Mouse (Mus musculus): ENCODE measurements at regions not wholly inside any gene's neighbourhood (a gene's known extent, or its start where the extent isn't known, plus 50 kb on each side); places are given as distances from the start of the nearest gene placed in this dataset.
"Not testable (repeated sequence)": the region's sequence is repeated elsewhere in the genome, so short reads cannot be mapped to it uniquely, and the experiment has no call there.

DNA sequence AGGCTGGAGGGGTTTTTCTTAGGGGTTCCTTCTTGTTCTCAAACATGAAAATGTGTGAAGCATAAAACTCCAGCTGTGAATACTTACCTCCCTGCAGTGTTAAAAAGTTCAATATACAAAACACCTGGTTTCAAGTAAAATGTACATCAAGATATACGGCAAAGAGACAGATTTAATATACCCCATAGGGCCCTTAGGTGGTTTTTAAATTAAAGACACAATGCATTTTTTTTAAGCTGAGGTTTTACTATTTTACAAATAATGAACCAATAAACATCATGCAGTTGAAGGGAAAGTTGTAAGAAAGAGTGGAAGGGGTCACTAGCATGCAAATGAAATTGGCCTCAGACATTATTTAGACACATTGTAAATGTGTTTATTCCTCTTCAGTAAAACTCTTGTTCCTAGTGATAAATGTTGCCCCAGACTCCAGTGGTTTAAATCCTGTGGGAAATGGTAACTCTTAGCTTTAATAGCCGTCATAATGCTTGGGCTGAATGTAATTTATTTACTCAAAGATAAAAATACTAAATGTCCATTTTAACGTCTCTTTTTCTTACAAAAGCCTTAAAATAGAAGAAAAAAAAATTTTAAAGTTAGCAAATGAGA lies 1337.9 kb downstream of the Efnb2 start:
- 11% methylated on average over 3 of the region's 3 CpGs for WGBS
- H3K27ac ChIP-seq (replicated peaks), result no peak overlapping the region
- no peaks in the 10 kb centered on the region for H3K36me3 ChIP-seq
- ATAC-seq (ENCODE audit: low FRiP score), result no peak
- no peaks in the 10 kb centered on the region for H3K9me3 ChIP-seq (replicated peaks)
- H3K4me2 ChIP-seq, result no peak overlapping the region
- no peak overlapping the region for H3K4me3 ChIP-seq (replicated peaks)
- no peak overlapping the region for H3K9ac ChIP-seq (replicated peaks)
- H3K4me1 ChIP-seq, result peaks cover 4% of the 10 kb centered on the region; the same call in 1 of the 2 replicates
- no peaks in the 10 kb centered on the region for H3K27me3 ChIP-seq (replicated peaks)

DNA sequence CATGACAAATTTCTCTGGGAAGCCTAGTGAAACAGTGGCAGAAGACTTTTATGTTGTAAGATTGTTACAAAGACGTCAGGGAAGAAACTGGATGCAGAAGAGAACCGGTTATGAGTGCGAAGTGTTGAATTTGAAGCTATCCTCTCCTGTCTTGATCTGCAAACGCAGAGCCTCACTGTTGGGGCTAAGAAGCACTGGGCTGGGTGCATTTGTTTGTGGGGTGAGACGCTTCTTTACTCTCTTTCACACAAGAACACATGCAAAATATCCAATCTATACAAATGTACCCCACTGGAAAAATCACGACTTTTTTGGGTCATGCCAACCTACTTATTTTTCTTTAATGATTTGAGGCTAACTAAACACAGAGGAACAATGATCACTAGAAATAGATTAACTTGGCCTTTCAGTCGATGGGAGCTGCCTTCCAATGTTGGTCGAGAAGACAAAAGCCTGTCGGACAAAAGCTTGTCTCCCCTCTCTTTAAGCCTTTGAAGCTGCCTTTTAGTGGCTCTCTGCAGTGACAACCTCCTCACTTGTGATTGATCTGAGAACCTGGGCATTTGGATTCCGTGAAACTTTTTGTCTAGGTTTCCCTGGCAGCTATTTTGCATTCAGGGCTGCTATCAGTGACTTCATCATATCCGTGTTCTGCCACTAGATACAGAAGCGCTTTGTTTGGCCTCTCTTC lies 1338.5 kb downstream of the Efnb2 start:
- Histone ChIP-seq H3K4me3 (replicated peaks) (no peak overlapping the region), H3K36me3 (no peaks in the 10 kb centered on the region), H3K27me3 (replicated peaks) (no peaks in the 10 kb centered on the region), H3K9me3 (replicated peaks) (no peaks in the 10 kb centered on the region), H3K4me2 (no peak overlapping the region), H3K4me1 (peaks cover 4% of the 10 kb centered on the region; the same call in 1 of the 2 replicates), H3K9ac (replicated peaks) (no peak overlapping the region), H3K27ac (replicated peaks) (no peak overlapping the region)
- 16% methylated on average over 12 of the region's 12 CpGs for WGBS
- no peak for ATAC-seq (ENCODE audit: low FRiP score)

DNA sequence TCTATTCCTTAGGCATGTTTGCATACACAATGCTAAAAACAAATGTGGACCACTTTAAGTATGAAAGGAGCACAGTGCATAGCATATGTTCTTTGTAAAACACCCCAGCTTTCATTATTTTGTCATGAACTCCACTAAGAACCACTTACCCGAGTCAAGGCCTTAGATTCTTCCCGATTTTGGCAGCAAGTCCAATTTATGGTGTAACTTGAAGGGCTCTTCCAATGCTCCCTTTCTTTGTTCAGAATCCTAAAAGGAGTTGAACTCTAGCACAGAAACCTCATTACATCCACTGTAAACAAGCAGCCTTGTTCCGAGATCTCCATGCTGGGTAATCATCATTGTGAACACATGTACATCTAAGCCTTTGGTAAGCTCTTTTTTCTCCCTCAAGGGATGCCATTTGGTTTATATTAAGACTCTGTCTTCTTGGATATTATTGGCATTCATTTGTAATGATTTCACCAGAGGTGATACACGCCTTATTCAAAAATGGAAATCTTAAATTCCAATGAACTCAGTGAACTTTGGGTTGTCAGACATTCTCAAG lies 1344.2 kb downstream of the Efnb2 start:
- Histone ChIP-seq H3K36me3 (no peaks in the 10 kb centered on the region), H3K4me3 (replicated peaks) (no peak overlapping the region), H3K27me3 (replicated peaks) (no peaks in the 10 kb centered on the region), H3K4me2 (no peak overlapping the region), H3K9ac (replicated peaks) (no peak overlapping the region), H3K9me3 (replicated peaks) (no peaks in the 10 kb centered on the region), H3K27ac (replicated peaks) (no peak overlapping the region), H3K4me1 (no peaks in the 10 kb centered on the region)
- ATAC-seq (ENCODE audit: low FRiP score), result no peak
- 75% methylated on average over 4 of the region's 4 CpGs for WGBS

DNA sequence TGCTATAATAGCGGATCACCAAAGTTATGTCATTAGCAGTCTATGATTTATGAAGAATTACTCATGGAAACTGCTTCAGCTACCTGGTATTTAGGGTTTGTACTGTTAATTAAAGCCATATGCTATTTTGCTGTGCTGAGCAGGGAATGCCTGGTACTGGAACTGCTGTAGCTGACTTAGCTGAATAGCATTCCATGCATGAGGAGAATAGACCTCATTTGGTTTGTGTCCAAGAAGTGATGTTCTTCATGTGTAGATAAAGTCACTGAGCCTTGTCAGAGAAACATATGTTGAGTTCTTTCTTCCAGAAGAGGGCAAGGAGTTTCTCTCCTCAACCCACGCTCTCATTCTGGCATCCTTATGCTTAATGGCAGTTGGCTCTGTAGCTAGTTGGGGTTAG lies 1351.8 kb downstream of the Efnb2 start:
- H3K4me1 ChIP-seq, result no peaks in the 10 kb centered on the region
- no peak overlapping the region for H3K9ac ChIP-seq (replicated peaks)
- WGBS, result 89% methylated on average over 2 of the region's 2 CpGs
- no peak overlapping the region for H3K27ac ChIP-seq (replicated peaks)
- ATAC-seq (ENCODE audit: low FRiP score), result no peak
- H3K4me2 ChIP-seq, result no peak overlapping the region
- H3K27me3 ChIP-seq (replicated peaks), result no peaks in the 10 kb centered on the region
- H3K4me3 ChIP-seq (replicated peaks), result no peak overlapping the region
- no peaks in the 10 kb centered on the region for H3K36me3 ChIP-seq
- H3K9me3 ChIP-seq (replicated peaks), result no peaks in the 10 kb centered on the region

DNA sequence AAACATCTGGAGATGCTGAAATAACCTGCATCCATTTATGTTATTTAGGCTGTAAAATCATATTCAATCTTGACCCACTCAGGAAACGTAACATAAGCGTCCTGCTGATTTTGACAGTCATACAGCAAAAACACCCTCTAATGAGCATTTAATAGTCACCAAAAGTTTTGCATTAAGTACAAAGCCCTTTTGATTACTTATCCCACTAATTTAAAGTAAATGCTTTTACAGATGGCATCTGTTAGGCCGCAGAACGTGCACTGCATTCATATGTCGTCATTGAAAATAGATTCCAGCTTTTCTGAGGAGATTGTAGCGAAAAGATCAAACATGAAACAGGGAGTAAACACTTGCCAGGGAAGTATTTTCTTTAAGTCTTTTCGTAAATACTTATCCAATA lies 1371.7 kb downstream of the Efnb2 start:
- Histone ChIP-seq H3K4me1 (no peaks in the 10 kb centered on the region), H3K4me2 (no peak overlapping the region), H3K9me3 (replicated peaks) (no peaks in the 10 kb centered on the region), H3K27ac (replicated peaks) (no peak overlapping the region), H3K4me3 (replicated peaks) (no peak overlapping the region), H3K36me3 (no peaks in the 10 kb centered on the region), H3K9ac (replicated peaks) (no peak overlapping the region), H3K27me3 (replicated peaks) (no peaks in the 10 kb centered on the region)
- 71% methylated on average over 7 of the region's 7 CpGs for WGBS
- ATAC-seq (ENCODE audit: low FRiP score), result no peak

DNA sequence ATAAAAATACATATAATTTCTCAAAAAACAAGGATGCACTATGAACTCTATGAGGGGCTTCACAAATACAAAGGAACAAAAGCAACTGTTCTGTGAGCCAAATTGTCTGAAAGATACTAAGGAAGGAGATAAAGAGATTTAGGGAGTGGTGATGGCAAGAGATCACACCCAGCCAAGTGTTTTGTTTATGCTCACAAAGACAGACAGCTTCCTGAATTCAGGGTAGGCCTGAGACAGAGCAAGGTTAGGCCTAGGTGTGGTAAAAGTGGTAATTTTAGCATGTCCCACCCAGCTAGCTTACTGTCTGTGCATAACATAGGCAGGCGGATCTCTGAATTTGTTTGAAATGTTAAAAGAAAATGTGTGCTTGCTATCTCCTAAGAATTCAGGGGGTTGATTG lies 1374.5 kb downstream of the Efnb2 start:
- WGBS, result 93% methylated on average over 1 of the region's 1 CpGs
- no peak for ATAC-seq (ENCODE audit: low FRiP score)
- no peak overlapping the region for H3K4me2 ChIP-seq
- no peaks in the 10 kb centered on the region for H3K27me3 ChIP-seq (replicated peaks)
- H3K27ac ChIP-seq (replicated peaks), result no peak overlapping the region
- no peak overlapping the region for H3K4me3 ChIP-seq (replicated peaks)
- no peaks in the 10 kb centered on the region for H3K4me1 ChIP-seq
- no peaks in the 10 kb centered on the region for H3K9me3 ChIP-seq (replicated peaks)
- no peaks in the 10 kb centered on the region for H3K36me3 ChIP-seq
- H3K9ac ChIP-seq (replicated peaks), result no peak overlapping the region

DNA sequence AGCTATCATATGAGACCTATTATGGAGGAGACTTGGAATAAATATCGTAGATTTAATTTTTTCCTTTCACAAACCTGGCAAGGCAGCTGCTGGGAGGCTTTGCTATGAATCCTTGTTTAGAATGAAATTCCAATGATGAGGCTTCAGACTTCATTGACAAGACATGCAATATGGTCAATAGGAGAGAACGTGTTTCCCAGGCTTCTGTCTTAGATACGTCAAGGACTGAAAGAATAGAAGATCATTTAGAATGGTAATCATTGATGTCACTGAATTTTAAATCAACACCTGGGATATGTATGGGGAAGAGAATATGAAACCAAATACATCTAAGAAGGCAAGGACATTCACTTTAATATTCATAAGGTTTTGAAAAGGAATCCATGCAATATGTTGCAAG lies 1393.6 kb downstream of the Efnb2 start:
- Histone ChIP-seq H3K27ac (replicated peaks) (no peak overlapping the region), H3K4me2 (no peak overlapping the region), H3K9me3 (replicated peaks) (no peaks in the 10 kb centered on the region), H3K9ac (replicated peaks) (no peak overlapping the region), H3K4me3 (replicated peaks) (no peak overlapping the region), H3K36me3 (no peaks in the 10 kb centered on the region), H3K4me1 (no peaks in the 10 kb centered on the region), H3K27me3 (replicated peaks) (no peaks in the 10 kb centered on the region)
- 81% methylated on average over 3 of the region's 3 CpGs for WGBS
- no peak for ATAC-seq (ENCODE audit: low FRiP score)

DNA sequence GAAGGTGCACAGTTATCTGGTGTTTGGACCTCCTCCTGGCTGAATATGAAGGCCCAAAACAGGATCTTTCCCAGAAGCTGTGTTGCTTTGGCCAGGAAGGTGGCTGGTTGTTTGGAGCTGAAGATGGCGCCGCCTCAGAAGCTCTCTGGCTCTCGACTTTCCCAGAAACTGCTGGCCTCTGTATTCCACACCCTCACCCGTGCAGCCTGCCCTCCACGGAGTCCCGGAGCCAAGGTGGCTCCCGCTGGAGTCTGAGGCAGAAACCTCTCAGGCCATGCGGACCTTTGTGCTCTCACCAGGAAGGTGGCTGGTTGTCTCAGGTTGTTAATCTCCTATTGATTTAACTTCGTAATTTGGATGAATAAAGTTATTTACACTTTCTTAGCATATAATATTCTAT lies 1406.7 kb downstream of the Efnb2 start:
- not testable (repeated sequence) for H3K9ac ChIP-seq (replicated peaks); H3K27ac ChIP-seq (replicated peaks); H3K27me3 ChIP-seq (replicated peaks); ATAC-seq (ENCODE audit: low FRiP score); H3K4me2 ChIP-seq; H3K36me3 ChIP-seq; H3K9me3 ChIP-seq (replicated peaks); H3K4me1 ChIP-seq; H3K4me3 ChIP-seq (replicated peaks)
- WGBS, result 92% methylated on average over 9 of the region's 9 CpGs

DNA sequence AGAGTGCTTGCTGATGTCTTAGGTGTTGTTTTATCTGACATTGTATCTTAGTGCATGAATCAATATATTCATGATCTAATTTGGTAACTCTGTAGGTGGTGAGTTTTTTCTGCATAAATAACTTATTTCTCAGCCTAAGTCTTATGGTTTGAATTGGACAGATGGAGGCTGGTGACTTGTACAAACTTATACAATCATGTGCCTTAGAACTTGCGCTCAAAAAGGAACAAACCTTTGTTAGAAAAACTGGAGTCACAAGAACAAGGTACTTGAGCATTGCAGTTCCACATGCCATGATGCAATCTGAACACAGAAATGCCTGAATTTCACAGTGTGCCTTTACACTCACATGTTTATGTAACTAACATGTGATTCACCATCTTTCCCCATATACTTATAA lies 1420.7 kb downstream of the Efnb2 start:
- Histone ChIP-seq H3K27me3 (replicated peaks) (no peaks in the 10 kb centered on the region), H3K4me3 (replicated peaks) (no peak overlapping the region), H3K36me3 (no peaks in the 10 kb centered on the region), H3K27ac (replicated peaks) (no peak overlapping the region), H3K9ac (replicated peaks) (no peak overlapping the region), H3K4me1 (no peaks in the 10 kb centered on the region), H3K4me2 (no peak overlapping the region), H3K9me3 (replicated peaks) (no peaks in the 10 kb centered on the region)
- no peak for ATAC-seq (ENCODE audit: low FRiP score)
- WGBS, result 94% methylated on average over 1 of the region's 1 CpGs

DNA sequence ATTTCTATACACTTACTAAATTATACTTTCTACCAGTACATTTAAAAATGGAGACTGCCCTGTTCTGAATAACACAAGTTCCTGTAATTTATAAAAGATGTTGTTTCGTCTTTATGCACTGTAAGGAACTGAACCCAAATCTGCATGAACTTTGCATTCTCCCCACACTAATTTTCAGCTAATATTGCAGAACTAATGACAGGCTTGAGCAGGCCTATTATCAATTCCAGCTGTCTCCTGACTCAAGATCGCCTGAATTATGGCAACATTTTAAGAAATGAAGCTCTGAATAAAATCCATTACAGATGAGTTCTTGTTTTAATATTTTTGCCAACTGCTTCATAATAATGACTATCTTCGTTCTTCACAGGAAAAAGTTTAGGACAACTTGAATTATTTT lies 1427.0 kb downstream of the Efnb2 start:
- no peak overlapping the region for H3K9ac ChIP-seq (replicated peaks)
- no peaks in the 10 kb centered on the region for H3K27me3 ChIP-seq (replicated peaks)
- H3K36me3 ChIP-seq, result no peaks in the 10 kb centered on the region
- H3K9me3 ChIP-seq (replicated peaks), result no peaks in the 10 kb centered on the region
- H3K4me1 ChIP-seq, result no peaks in the 10 kb centered on the region
- no peak for ATAC-seq (ENCODE audit: low FRiP score)
- no peak overlapping the region for H3K4me2 ChIP-seq
- H3K27ac ChIP-seq (replicated peaks), result no peak overlapping the region
- H3K4me3 ChIP-seq (replicated peaks), result no peak overlapping the region
- 77% methylated on average over 3 of the region's 3 CpGs for WGBS

DNA sequence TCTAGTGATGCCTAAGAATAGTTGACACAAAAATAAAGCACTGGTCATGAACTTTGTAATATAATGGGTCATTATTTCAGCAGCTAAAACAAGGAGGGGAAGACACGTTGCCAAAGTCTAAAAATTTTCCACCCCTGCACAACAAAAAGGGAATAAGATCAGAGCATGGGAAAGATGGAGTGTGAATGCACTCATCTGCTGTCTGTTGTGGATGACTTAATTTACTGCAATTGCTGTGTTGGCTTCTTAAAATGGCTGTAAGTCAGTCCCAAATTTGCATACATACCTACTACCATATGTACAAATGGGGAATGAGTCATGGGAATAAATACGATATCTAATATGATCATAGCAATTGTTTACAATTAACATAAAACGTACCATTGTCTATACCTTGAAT lies 1441.7 kb downstream of the Efnb2 start:
- 70% methylated on average over 3 of the region's 3 CpGs for WGBS
- Histone ChIP-seq H3K36me3 (no peaks in the 10 kb centered on the region), H3K4me3 (replicated peaks) (no peak overlapping the region), H3K27ac (replicated peaks) (no peak overlapping the region), H3K4me1 (no peaks in the 10 kb centered on the region), H3K4me2 (no peak overlapping the region), H3K9me3 (replicated peaks) (no peaks in the 10 kb centered on the region), H3K9ac (replicated peaks) (no peak overlapping the region), H3K27me3 (replicated peaks) (no peaks in the 10 kb centered on the region)
- no peak for ATAC-seq (ENCODE audit: low FRiP score)

DNA sequence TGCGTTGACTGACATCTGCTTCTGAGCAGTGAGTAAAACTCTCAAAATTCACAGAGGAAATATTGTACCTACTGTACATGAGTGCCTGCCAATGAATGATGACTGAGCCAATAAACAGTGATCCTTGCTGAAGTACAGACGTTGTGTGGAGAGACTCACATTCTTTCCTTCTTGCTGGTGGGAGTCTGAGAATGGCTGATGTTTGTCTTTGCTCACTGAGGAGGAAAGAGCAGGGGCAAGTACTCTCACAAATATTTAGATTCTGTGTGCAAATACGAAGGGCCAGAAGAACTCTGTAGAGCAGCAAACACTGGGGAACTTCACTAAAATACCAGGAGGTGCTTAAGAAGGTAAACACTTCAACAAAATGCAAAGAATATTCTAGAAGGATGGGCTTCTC lies 1453.9 kb downstream of the Efnb2 start:
- no peak overlapping the region for H3K27ac ChIP-seq (replicated peaks)
- H3K4me2 ChIP-seq, result no peak overlapping the region
- WGBS, result 54% methylated on average over 3 of the region's 3 CpGs
- H3K36me3 ChIP-seq, result no peaks in the 10 kb centered on the region
- no peak overlapping the region for H3K4me3 ChIP-seq (replicated peaks)
- no peak for ATAC-seq (ENCODE audit: low FRiP score)
- no peaks in the 10 kb centered on the region for H3K4me1 ChIP-seq
- H3K9ac ChIP-seq (replicated peaks), result no peak overlapping the region
- H3K27me3 ChIP-seq (replicated peaks), result no peaks in the 10 kb centered on the region
- no peaks in the 10 kb centered on the region for H3K9me3 ChIP-seq (replicated peaks)

All from neural tube, embryonic 15.5 days (tissue).